ENCODE assay signal across 8 mouse cellular contexts in the genomic region with DNA sequence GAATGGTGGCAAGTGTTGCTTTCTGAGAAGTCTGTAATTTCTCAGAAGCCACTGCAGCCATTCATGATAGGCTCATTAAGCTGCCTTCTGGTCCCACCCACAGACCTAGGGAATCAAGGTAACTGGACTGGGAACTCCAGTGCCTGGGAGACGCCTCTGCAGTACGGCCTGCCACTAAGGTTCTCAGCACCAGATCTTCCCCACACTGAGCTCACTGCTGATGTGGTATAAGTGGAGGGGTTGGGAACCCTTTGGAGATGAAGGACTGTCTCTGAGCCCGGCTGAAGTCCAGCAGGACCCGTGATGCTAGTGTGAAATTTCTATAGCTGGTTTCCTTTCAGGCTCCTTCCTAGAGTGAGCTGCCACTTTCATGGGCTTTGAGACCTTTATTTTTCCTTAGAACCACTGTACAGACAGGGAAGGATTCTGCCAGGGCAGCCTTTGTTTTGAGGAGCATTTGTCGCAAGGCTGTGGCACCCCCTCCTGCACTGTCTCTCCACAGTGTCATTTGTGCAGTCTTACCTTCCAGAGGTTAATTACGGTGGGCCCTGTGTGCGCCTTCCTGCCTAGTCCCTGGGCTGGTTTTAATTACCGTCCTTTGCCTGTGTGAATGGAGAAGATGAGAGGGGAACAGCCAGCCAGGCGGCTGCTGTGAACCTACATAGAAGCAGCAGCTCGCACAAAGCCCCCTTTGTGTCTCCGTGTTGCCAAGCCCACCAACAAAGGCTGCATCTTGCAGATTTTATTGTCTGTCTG.
DNase-seq lines count a peak whose midpoint lies in the region; ATAC-seq lines count a peak whose summit lies in the region.

No protein-coding gene starts in this region.

- no peaks in the 10 kb centered on the region; the same call in 1 of the 2 replicates for H3K27me3 ChIP-seq in hindbrain, embryonic 11.5 days (ENCODE audit: control insufficient read depth, insufficient read depth, low read length)
- H3K27me3 ChIP-seq in midbrain, embryonic 13.5 days: peaks cover 11% of the 10 kb centered on the region

- H3K27ac ChIP-seq in hindbrain, embryonic 11.5 days (ENCODE audit: low read depth, low read length): peak overlapping the region; percentile 78
- peak overlapping the region; percentile 96 for H3K27ac ChIP-seq in midbrain, embryonic 13.5 days

- H3K9ac ChIP-seq in hindbrain, embryonic 11.5 days (ENCODE audit: low read depth, low read length): 0 out of 2 replicates have a peak overlapping the region, but pooled peaks have one; percentile 1
- peak overlapping the region; percentile 57 for H3K9ac ChIP-seq in midbrain, embryonic 13.5 days (replicated peaks)

- peak; percentile 37 for DNase-seq in brain, embryonic 18.5 days (ENCODE audit: low read depth, low spot score)
- DNase-seq in embryo, embryonic 11.5 days (ENCODE audit: low read depth, low spot score): peak; percentile 57
- DNase-seq in hindbrain, embryonic 11.5 days (ENCODE audit: low spot score): peak; percentile 80
- DNase-seq in urinary bladder, adult 18-20 months (ENCODE audit: low spot score in 2 of 2): no peak
- no peak for DNase-seq in spleen, postnatal 4 days (ENCODE audit: low spot score in 2 of 2)

- peak; percentile 82 for ATAC-seq in hindbrain, embryonic 11.5 days (ENCODE audit: low FRiP score)
- ATAC-seq in midbrain, embryonic 13.5 days: peak; percentile 89
- no peak for ATAC-seq in erythroblast, adult 5-6 weeks (replicated peaks; ENCODE audit: low FRiP score, poor library complexity, severe bottlenecking)
- no peak for ATAC-seq in frontal cortex, adult (ENCODE audit: low TSS enrichment)

- peaks cover 13% of the 10 kb centered on the region for H3K4me1 ChIP-seq in hindbrain, embryonic 11.5 days (replicated peaks; ENCODE audit: control insufficient read depth, insufficient read depth, low read length)
- peaks cover 56% of the 10 kb centered on the region for H3K4me1 ChIP-seq in midbrain, embryonic 13.5 days (replicated peaks)

- H3K36me3 ChIP-seq in hindbrain, embryonic 11.5 days (ENCODE audit: control insufficient read depth, insufficient read depth, low read length): no peaks in the 10 kb centered on the region
- 0 out of 2 replicates have a peak, but pooled peaks cover 4% of the 10 kb centered on the region for H3K36me3 ChIP-seq in midbrain, embryonic 13.5 days

- no peak overlapping the region for H3K4me2 ChIP-seq in hindbrain, embryonic 11.5 days (replicated peaks; ENCODE audit: low read depth, low read length)
- H3K4me2 ChIP-seq in midbrain, embryonic 13.5 days (replicated peaks): peak overlapping the region; percentile 39

- WGBS in hindbrain, embryonic 11.5 days: 12% methylated on average over 11 of the region's 11 CpGs
- 4% methylated on average over 11 of the region's 11 CpGs for WGBS in midbrain, embryonic 13.5 days

- no peak overlapping the region for H3K4me3 ChIP-seq in hindbrain, embryonic 11.5 days (ENCODE audit: low read depth, low read length)
- 0 out of 2 replicates have a peak overlapping the region, but pooled peaks have one; percentile 11 for H3K4me3 ChIP-seq in midbrain, embryonic 13.5 days (replicated peaks)

- H3K9me3 ChIP-seq in hindbrain, embryonic 11.5 days (ENCODE audit: control insufficient read depth, low read length): no peaks in the 10 kb centered on the region
- no peaks in the 10 kb centered on the region for H3K9me3 ChIP-seq in midbrain, embryonic 13.5 days

Comparison
In these comparisons a context has a peak if more than half of its experiments do, and no peak if none do; other contexts are left out.
1. DNase-seq: peak in brain, embryonic 18.5 days (single experiment), embryo, embryonic 11.5 days (single experiment) and hindbrain, embryonic 11.5 days (single experiment); none in urinary bladder, adult 18-20 months (0 of 2) and spleen, postnatal 4 days (0 of 2).
2. ATAC-seq: peak in hindbrain, embryonic 11.5 days (single experiment) and midbrain, embryonic 13.5 days (single experiment); none in erythroblast, adult 5-6 weeks (single experiment) and frontal cortex, adult (single experiment).